Mouse (Mus musculus): ENCODE results near the gene Sf3b1.
"Not testable (repeated sequence)": the region's sequence is repeated elsewhere in the genome, so short reads cannot be mapped to it uniquely, and the experiment has no call there.

Gene Sf3b1

DNA sequence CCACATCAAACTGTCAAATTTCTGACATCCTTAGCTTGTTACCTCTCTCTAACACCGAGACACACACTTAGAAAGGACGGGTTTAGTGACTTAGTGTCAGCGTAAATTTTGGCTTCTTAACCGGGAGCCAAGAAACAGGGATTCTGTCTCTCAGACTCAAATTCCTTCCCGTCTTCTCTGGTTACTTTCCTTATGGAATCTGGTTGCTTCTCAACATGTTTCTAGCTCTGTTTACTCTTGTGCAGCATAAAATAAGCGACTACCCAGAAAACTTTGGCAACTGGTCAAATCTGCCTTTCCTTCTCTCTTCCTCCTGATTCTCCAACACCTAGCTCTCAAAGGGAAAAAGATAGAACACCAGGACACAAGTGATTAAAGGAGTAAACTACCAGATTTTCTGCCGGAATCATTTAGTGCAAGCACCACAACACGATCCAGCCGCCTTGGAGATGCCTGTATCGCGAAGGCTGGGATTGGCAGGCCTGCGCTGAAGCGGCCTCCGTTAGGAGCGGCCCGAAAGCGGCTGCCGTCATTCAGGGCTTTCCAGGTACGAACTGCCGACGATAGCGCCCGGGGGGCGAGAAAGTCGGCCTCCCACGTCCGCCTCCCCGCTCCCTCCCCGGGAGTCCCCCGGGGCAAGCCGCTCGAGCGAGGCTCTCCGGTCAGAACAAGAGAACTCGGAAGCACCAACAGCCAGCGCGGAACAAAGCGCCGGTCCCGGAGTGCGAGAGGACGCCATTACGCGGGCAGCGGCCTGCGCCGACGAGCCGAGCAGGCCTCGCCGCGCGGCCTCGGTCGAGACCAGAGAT, 633 bp downstream of the Sf3b1 start:
- peak; percentile 61 for DNase-seq

GRCm38 (mm10) chr1:55025656-55026430, 1.4 kb downstream of the Sf3b1 start:
- peak; percentile 6 for DNase-seq

DNA sequence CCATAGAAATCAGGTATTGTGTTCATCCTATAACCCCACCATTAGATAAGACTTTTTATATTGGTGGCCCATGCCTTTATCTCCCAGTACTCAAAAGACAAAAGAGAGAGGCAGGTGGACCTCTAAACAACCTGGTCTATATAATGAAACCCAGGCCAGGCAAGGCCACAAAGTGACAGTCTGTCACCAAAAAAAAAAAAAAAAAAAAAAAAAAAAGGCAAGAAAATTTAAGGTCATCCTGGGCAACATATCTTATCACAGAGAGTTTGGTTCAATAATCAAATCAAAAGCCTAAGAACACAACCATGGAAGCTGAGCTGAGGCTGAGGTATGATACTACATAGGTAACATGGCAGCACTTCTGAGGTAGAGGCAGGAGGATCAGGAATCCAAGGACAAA, 5.4 kb downstream of the Sf3b1 start:
- DNase-seq = no peak

- DNase-seq = no peak
These were observed 14.8 kb downstream of the Sf3b1 start for GRCm38 (mm10) chr1:55012513-55012912.

GRCm38 (mm10) chr1:55008313-55008712, 19.0 kb downstream of the Sf3b1 start:
- DNase-seq = not testable (repeated sequence)

DNA sequence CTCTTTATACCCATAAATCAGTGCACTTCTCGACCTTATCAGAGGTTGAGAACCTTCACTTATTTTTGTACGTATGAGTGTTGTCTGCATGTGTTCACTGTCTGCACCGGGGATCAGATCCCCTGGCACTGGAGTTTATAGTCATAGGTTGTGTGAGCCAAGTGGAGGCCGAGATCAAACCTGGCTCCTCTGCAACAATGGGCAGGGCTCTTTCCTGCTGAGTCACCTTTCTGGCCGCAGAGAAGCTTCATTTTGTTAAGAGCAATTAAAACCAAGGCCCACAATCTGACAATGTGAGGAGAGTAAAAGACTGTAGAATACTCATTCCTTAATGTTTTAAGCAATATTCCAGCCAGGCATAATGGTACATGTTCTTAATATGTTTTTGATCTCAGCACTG, 33.7 kb downstream of the Sf3b1 start:
- DNase-seq = no peak

- no peak for DNase-seq
These were observed 41.0 kb downstream of the Sf3b1 start for GRCm38 (mm10) chr1:54986248-54986647.

DNA sequence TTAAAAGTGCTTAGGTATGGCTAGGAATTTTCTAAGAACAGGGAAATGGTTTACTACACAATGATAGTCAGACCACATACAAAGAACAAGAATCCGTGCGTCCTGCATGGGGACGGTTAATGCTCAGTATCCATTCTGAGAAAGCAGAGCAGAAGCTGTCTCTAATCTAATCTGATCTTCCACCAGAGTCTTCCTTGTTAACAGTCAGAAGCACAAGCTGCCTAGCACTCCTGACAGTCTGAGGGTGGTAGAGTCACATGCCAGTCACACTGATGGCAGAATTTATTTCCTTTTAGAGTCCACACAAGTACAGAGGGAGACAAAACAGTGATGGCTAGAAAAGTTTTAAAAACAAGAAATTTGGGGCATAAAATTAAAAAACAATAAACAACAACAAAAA, 41.5 kb downstream of the Sf3b1 start:
- no peak for DNase-seq

DNA sequence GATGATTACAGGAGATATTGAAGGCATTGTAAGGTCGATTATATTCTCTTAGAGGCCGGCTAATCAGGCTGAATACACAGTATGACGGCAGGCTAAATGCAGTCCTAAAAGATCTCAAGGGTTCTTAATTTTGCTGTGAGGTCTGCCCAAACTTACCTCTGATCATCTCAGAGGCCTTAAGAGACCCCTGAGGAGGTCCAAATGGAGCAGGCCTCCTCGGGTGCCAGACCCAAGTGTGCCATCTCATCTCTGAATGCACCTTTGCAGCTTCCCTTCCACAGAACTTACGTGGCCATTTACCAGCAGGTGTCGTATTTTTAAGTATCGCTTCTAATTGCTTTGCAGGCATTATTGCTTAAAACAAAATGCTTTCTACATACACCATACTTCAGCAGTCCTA, 43.1 kb downstream of the Sf3b1 start:
- DNase-seq = no peak

DNA sequence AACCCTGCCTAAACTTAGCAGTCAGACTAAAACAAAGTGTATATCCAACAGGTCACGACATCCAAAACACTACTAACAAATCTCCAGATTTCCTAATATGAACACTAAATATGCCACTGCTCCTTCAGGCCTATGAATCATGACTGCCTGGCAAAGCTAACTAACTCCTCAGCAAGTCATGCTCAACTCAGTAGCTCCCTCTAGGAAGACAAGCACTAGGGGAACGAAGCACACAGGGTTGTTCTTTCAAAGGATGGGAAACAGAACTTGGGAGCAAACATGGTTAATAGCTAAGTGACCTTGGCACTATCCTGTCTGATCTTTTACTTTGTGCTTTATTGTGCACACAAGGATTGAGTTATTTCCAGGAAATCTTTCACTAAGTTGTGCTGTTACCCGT, 43.9 kb downstream of the Sf3b1 start:
- no peak for DNase-seq

- no peak for DNase-seq
These were observed 44.6 kb downstream of the Sf3b1 start for GRCm38 (mm10) chr1:54982636-54983035.

- DNase-seq = peak; percentile 36
These were observed 47.9 kb downstream of the Sf3b1 start for GRCm38 (mm10) chr1:54979226-54979984.

DNA sequence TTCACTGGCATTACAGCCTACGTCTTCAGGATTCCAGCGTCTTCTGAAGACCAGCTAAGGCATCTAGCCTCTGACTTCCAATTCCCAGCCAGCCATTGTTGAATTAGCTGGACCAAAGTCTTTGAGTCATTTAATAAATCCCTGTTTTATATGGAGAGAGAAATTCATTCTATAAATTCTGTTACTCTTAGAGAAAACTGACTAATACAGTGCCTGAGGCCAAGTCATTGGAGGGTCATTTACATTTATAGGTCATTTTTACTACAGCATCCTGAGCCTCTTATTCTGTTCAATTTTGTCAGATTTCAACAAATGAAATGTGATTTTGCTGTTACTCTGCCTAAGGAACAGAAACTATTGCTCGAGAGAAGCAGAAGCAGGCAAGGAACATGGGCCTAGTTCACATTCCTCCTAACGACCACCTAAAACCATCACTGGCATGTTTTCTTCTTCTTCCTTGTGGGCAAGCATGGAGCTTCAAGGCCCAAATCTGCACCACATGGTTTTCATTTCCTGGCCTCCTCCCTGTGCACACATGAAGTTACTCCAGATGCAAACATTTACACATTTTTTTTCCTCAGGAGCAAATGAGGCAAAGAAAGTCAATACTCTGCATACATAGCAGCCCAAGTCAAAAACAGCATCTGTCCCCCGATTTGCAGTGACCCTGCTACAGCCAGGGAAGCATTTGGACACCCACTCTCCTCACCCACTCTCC, 55.4 kb downstream of the Sf3b1 start:
- DNase-seq = no peak

DNA sequence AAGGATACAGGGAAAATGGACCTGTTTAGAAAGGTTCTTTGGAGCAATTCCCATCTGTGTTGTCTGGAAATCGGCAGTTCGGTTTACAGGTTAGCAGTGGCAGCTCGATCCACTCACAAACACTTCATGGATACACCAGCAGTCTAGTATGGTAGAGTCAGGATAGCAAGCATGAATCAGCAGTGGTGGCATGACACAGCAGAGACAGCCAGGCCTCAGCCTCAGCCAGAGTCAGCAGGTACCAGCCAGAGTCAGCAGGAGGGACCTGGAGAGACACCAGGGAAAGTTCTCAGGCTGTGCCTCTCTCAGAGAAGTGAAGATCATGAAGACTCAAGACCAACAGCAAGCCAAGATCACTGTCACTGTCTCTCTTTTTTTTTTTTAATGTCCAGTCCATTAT, 60.4 kb downstream of the Sf3b1 start:
- DNase-seq = no peak

DNA sequence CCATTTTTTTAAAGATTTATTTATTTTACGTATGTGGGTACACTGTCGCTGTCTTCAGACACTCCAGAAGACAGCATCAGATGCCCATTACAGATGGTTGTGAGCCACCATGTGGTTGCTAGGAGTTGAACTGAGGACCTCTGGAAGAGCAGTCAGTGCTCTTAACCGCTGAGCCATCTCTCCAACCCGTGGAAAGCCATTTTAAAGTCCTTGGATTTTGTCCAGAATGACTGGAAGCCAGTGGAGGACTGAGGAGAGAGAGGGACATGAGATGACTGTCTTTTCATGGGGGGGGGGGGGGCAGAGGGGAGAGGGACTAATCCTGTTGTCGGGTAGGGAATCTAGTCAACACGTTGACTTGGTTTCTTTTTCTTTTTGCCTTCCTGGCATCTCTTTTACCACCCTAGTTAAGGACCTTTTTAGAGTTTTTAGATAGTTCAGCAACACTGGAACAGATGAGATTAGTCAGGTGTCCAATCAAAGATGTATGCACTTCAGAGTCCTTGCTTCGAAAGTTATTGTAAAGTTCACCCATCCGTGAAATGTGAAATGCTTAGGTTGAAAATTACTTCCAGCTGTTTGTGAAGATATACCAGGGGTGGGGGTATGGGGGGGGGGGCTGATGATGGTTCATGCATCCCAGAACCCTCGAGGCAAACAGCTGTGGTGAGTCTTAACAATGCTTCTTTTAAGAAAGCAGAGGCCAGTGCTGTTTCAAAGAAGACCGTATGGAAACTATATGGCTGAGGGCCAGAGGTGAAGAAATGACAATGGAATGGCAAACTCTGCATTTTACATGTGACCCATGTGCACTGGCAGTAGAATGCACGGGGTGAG, 61.9 kb downstream of the Sf3b1 start:
- no peak for DNase-seq

DNA sequence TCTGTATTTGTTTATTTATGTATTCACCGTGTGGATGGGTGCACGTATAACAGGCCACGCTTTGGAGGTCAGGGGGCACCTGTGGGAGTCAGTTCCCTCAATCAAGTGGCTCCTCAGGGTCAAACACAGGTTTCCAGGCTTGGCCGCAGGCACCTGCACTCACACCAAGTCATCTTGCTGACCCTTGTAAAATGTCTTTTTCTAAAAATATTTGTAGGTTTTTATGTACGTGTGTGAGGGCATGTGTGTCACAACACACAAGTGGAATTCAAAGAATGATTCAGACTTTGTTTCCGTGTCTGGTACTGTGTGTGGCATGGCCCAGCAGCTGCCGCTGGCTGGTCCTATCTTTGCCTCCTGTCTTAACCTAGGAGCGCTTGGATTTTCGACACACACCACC, 65.6 kb downstream of the Sf3b1 start:
- DNase-seq = no peak

GRCm38 (mm10) chr1:54960613-54961165, 66.6 kb downstream of the Sf3b1 start:
- no peak for DNase-seq

- peak; percentile 11 for DNase-seq
These were observed 68.8 kb downstream of the Sf3b1 start for GRCm38 (mm10) chr1:54958525-54958924.

GRCm38 (mm10) chr1:54956995-54957394, 70.3 kb downstream of the Sf3b1 start:
- not testable (repeated sequence) for DNase-seq

- DNase-seq = no peak
These were observed 72.4 kb downstream of the Sf3b1 start for GRCm38 (mm10) chr1:54954856-54955255.

- DNase-seq = no peak
These were observed 82.6 kb downstream of the Sf3b1 start for GRCm38 (mm10) chr1:54944648-54945047.

GRCm38 (mm10) chr1:54935466-54935865, 91.8 kb downstream of the Sf3b1 start:
- DNase-seq = no peak
